Mouse (Mus musculus) Patski (cell line): ENCODE measurements around the gene Ttc28. TPM values are rescaled to one million over a fixed set of nuclear protein-coding genes. Genes with fewer than 3 reads are reported as not detected.
A peak's percentile ranks its signal among the peaks of the same experiment; 100 is the strongest.

Source experiments
- ATAC-seq: fragments of 100-300 bp; one replicate; pipeline ENCODE4 v1.8.0; 2021
- CTCF ChIA-PET: fragments of 350-600 bp; sonication (Branson Sonifier 250); formaldehyde crosslinking; loops from one replicate; lab custom pipeline; 2022; ENCODE audit warnings: inconsistent platforms; lab: Charles Lee
- POLR2A ChIA-PET: fragments of 350-600 bp; sonication (Branson Sonifier 250); formaldehyde crosslinking; loops from one replicate; lab custom pipeline; 2022; ENCODE audit warnings: antibody characterized with exemption, inconsistent platforms; lab: Charles Lee
- DNase-seq: peaks from one replicate; pipeline ENCODE4 v3.0.0-alpha.2; 2011; ENCODE audit warnings: low read depth, low spot score
- H3K27me3 ChIP-seq: fragments of 371-371 bp; one replicate; pipeline ENCODE4 v1.5.1; 2021
- CTCF ChIP-seq: fragments of 100-300 bp; IDR thresholded peaks from one replicate; pipeline ENCODE4 v1.5.1; 2021
- in situ Hi-C: fragments of 300-500 bp; cut with MboI; formaldehyde crosslinking; loops from 3 replicates; pipeline ENCODE4 v1.11.1; 2018; ENCODE audit warnings: low pct_unique_long_range_greater_than_20kb, mixed read lengths
- polyA plus RNA-seq: library from polyadenylated mRNA; unstranded; gene quantifications from one replicate; pipeline ENCODE4 v1.2.3, GENCODE M21; 2021

The Ttc28 gene
- polyA plus RNA-seq, 1 experiment from 2014 or later = 9.0 TPM

- TF ChIP-seq CTCF = no peak
- CTCF ChIA-PET = interaction anchor here (1.2 kb wide), 1 partner anchor 68 kb away, joined by 3 read pairs; no protein-coding TSS in a partner anchor
- ATAC-seq (no peak), DNase-seq (no peak)
- in situ Hi-C loops = no loop called here
- no peaks in the 10 kb centered on the region for H3K27me3 ChIP-seq
- POLR2A ChIA-PET = no interaction called here
Measured at GRCm38 (mm10) chr5:111069931-111070330, 190.3 kb downstream of the Ttc28 start.

DNA sequence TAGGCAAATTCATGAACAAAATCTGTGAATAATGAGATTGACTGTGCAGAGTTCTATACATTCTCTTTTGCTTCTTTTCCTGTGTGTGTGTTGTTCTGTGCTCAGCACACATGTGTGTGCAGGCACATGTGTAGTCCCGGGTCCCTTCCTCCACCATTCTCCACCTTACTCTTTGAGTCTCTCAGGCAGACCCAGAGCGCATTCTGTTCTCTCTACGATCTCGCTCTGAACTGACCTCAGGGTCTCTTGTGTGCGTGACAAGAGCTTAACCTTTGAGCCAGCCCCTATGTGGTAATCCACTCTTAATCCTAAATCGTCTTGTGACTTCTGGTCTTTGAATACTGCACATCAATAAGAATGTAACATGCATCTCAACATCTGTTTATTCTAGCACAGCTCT is 190.8 kb downstream of the Ttc28 start:
- DNase-seq (no peak), ATAC-seq (no peak)
- no peak for TF ChIP-seq CTCF
- in situ Hi-C loops = no loop called here
- ChIA-PET POLR2A (no interaction called here), CTCF (interaction anchor here (1.2 kb wide), 1 partner anchor 69 kb away, joined by 3 read pairs; no protein-coding TSS in a partner anchor)
- H3K27me3 ChIP-seq = no peaks in the 10 kb centered on the region

DNA sequence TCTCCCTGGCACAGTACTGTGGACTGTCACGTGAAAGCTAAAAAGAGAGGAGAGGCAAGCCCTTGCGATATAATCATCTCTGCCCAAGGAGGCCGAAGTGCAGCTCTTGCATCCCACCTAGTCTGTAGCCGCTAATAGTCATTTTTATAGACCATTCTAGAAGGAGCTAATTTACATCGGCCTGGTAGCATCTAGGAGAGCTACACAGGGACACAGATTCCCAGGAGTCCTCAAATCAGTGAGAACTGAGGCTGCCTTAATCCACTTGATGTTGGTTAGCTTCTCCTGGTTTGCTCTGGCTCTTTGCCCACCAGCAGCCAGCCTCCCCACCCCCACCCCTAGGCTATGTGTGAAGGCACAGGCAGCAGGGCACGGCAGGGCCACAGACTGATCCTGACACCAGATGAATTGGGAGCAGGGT is 193.7 kb downstream of the Ttc28 start:
- CTCF ChIA-PET = interaction anchor here (1.3 kb wide), 3 partner anchors 9 to 24 kb away, joined by 3 to 5 read pairs (median 4); no protein-coding TSS in a partner anchor
- TF ChIP-seq CTCF = no peak

GRCm38 (mm10) chr5:111074050-111074449 is 194.4 kb downstream of the Ttc28 start:
- ATAC-seq (no peak), DNase-seq (no peak)
- ChIA-PET POLR2A (interaction anchor here (0.6 kb wide), 2 partner anchors 13 to 62 kb away, joined by 4 read pairs; no protein-coding TSS in a partner anchor), CTCF (interaction anchor here (1.3 kb wide), 3 partner anchors 10 to 23 kb away, joined by 3 to 5 read pairs (median 4); no protein-coding TSS in a partner anchor)
- in situ Hi-C loops = no loop called here
- no peaks in the 10 kb centered on the region for H3K27me3 ChIP-seq
- TF ChIP-seq CTCF = no peak

More for the DNA sequence above, 193.7 kb downstream of the Ttc28 start:
- in situ Hi-C loops = no loop called here
- POLR2A ChIA-PET = interaction anchor here (0.6 to 0.8 kb wide), 2 partner anchors 24 to 26 kb away, joined by 3 read pairs; no protein-coding TSS in a partner anchor
- no peaks in the 10 kb centered on the region for H3K27me3 ChIP-seq
- ATAC-seq = no peak
- DNase-seq = no peak

- ChIA-PET CTCF (no interaction called here), POLR2A (no interaction called here)
- H3K27me3 ChIP-seq = no peaks in the 10 kb centered on the region
- no peak for ATAC-seq
- no peak for TF ChIP-seq CTCF
- in situ Hi-C loops = no loop called here
- DNase-seq = no peak
Measured at GRCm38 (mm10) chr5:111075841-111076240, 196.2 kb downstream of the Ttc28 start.

DNA sequence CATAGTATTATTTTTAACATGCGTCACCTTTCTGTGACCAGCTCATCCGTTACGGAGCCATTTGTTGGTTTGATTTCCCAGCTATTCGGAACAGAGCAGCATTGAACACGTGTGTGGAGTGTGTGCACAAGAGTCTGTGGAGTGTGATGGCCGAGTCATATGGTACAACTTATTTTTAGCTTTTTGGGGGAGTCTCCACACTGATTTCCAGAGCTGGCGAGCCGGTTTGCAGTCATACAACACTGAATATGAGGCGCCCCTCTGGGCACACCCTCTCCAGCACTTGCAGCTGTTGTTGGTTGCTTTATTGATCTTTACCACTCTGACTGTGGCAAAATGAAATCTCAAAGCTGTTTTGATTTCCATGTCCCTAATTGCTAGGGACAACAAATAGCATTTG is 197.7 kb downstream of the Ttc28 start:
- ATAC-seq (no peak), DNase-seq (no peak)
- ChIA-PET CTCF (interaction anchor here (1.0 to 1.2 kb wide), 3 partner anchors 9 to 49 kb away, joined by 3 to 5 read pairs (median 3); no protein-coding TSS in a partner anchor), POLR2A (interaction anchor here (0.5 kb wide), 1 partner anchor 24 kb away, joined by 3 read pairs; no protein-coding TSS in a partner anchor)
- no peaks in the 10 kb centered on the region for H3K27me3 ChIP-seq
- no peak for TF ChIP-seq CTCF
- in situ Hi-C loops = no loop called here

DNA sequence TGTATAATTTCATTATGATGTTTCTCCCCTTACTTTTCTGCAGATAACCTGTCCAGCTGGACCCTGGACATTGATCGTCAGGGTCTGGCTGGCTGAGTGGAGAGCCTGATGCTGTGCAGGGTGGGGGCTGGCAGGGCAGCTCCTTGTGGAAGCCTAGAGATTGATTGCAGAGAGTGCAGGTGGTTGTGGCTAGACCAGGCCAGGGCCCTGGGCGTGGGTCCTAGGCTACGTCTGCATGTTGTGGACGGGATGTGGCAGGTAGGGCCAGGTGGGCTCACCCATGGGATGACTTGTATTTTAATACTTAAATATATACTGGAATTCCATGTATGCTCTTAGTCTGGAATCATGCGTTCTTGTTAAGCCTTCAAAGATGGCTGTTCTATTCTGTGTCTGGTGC is 201.0 kb downstream of the Ttc28 start:
- no peak for ATAC-seq
- in situ Hi-C loops = no loop called here

DNA sequence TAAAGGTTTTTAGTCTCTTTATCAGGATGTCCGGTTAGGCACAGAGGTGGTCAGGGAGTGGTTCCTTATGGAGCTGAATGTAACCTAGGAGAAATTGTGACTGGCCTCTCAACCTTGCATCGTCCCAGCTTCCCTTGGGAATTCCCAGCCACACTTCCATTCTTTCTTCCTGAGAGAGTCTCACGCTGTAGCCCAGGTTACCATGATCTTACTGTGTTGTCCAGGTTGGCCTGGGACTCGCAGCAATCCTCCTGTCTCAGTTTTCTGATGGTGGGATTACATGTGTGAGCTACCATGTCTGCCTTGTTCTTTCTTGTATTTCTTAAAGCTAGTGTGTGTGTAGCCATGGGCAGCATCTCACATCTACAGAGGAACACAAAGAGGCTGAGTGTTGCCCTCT is 206.2 kb downstream of the Ttc28 start:
- DNase-seq (no peak), ATAC-seq (no peak)
- in situ Hi-C loops = no loop called here
- CTCF ChIA-PET = interaction anchor here (0.6 to 4.2 kb wide), 6 partner anchors 8 to 126 kb away, joined by 3 to 26 read pairs (median 3); no protein-coding TSS in a partner anchor
- no peaks in the 10 kb centered on the region for H3K27me3 ChIP-seq
- POLR2A ChIA-PET = interaction anchor here (1.4 to 1.5 kb wide), 2 partner anchors 9 to 13 kb away, joined by 4 to 5 read pairs; no protein-coding TSS in a partner anchor
- TF ChIP-seq CTCF = no peak

More for the DNA sequence above, 201.0 kb downstream of the Ttc28 start:
- ChIA-PET CTCF (no interaction called here), POLR2A (no interaction called here)
- no peak for TF ChIP-seq CTCF
- no peak for DNase-seq
- H3K27me3 ChIP-seq = no peaks in the 10 kb centered on the region

DNA sequence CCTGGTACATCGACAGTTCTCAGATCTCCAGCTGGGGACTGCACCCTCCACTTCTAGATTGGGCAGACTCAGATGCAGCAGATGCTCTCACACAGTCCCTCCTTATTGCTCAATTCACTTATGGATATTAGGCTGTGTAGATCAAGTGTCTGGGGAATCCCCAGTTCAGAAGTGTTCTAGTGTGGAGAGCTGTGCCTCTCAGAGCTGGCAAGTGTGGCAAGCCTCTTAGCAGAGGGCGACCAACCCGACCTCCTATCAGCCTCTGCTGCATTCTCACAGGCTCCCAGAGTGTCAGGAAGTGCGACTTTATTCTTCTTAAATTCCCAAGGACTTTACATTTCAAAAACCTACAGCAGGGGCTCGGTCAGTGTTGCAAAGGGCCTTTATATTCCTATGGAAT is 217.1 kb downstream of the Ttc28 start:
- no peak for TF ChIP-seq CTCF
- DNase-seq (no peak), ATAC-seq (peak; percentile 67)
- POLR2A ChIA-PET = no interaction called here
- no peaks in the 10 kb centered on the region for H3K27me3 ChIP-seq
- in situ Hi-C loops = no loop called here
- CTCF ChIA-PET = interaction anchor here (1.3 to 3.6 kb wide), 4 partner anchors 12 to 26 kb away, joined by 4 to 26 read pairs (median 5); no protein-coding TSS in a partner anchor

GRCm38 (mm10) chr5:111097233-111098160 is 217.9 kb downstream of the Ttc28 start:
- no peak for DNase-seq
- no peak for TF ChIP-seq CTCF
- no peak for ATAC-seq
- H3K27me3 ChIP-seq = no peaks in the 10 kb centered on the region
- ChIA-PET CTCF (interaction anchor here (0.9 to 3.6 kb wide), 11 partner anchors 12 to 110 kb away, joined by 3 to 26 read pairs (median 5); no protein-coding TSS in a partner anchor), POLR2A (interaction anchor here (1.1 kb wide), 1 partner anchor 24 kb away, joined by 3 read pairs; no protein-coding TSS in a partner anchor)
- in situ Hi-C loops = no loop called here
